Mouse (Mus musculus): ENCODE measurements around the gene Trim3. TPM values are rescaled to one million over a fixed set of nuclear protein-coding genes. Genes with fewer than 3 reads are reported as not detected.

Trim3 gene
- total RNA-seq (2023): 10 to 100 TPM; 29.9 to 30.2 TPM

DNA sequence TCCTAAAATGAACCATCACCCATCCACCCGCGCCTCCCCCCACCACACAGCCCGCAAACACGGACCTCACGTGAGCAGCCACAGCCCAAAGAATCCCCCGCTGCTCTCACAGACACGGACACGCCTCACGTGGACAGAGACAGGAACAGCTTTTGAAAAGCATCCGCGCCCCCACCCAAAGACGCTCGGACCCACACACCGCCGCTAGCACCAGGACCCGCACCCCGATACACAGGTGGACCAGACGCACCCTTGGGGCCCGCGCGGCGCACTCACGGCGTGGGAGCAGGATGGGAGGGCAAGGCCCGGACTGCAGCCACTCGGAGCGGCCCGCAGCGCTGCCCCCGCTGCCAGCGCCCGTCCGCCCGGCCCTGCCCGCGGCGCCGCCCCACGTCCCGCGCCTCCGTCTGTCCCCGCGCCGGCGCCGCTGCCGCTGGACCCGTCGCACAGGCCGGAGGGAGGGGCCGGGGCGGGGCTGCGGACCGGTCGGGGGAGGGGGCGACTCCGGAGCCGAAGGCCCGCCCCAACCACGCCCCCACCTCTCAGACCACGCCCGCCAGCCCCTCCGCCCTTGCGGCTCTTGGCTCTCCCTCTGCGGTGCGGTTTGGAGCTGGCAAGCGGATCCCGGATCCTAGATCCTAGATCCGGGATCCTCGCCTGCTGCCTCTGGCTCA is at the start of gene Trim3:
Gene Trim3, minus strand, starts transcription at position 445 of the 674 bp plus-strand sequence.

DNA sequence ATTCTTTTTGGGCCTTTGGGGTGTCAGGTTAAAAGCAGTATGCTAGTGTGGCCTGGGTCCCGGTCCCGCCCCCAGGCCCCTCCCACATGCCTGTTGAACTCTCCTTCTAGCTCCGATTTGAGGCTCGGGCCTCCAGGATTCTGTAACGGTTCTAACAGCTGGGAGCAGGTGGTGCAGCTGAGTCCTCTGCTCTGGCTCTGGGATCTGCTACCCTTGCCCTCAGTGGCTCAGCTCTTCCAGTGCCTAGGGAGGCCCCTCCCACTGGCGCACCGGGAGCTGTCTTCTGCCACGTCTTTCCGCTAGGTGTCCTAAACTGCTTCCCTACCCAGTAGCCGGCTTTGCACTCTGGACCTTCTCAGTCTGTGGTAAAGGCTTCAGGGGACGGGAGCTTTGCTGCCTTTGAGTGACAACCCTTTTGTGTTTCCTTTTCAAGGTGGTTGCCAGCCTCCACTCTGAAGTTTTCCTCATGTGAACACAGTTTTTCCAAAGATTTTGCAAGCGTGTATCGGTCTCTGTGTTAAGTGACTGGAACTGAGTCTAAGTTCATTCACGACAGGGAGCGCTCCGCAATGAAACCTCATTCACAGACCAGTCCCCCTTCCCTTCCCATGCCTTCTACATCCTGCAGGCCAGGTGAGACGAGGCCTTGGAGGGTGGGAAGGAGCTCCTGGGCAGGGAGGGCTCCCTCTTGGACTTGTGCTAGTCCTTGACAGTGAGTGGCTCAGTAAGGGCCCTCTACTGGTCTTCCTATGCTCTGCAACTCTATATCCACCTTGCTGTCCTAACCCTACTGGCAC is 17.5 kb upstream of the Trim3 start, which contains the start of gene Dnhd1:
Gene Dnhd1, plus strand, starts transcription at position 189 of the 797 bp plus-strand sequence.

DNA sequence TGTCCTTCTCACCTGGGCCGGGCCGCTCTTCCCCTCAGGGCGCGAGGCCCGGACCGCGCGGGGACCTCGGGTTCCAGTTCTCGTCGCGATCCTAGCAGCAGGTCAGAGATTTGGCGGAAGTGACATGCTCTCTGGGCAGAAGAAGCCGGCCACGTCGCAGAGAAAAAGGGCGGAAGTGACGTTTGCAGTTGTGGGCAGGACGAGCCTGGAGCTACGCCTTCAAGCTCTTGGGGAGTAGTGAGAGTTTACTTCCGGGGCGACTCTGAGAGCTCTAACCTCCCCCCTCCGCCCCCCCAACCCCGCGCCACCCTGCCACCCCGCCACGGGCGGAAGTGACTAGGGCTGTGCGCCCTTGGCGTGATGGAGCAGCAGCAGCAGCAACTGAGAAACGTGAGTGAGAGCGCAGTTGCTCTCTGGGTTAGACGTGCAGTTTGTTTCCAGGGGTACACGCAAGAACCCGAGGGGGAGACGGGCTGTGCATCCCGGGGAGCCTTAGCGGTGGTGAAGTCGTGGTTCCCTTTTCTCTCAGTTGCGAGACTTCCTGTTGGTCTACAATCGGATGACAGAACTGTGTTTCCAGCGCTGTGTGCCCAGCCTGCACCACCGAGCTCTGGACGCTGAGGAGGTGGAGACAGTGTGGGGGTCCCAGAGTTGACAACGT is 7.0 kb upstream of the Trim3 start, which contains the start of the genes Arfip2 and Gm45799:
Gene Arfip2, minus strand, starts transcription at position 184 of the 661 bp plus-strand sequence.
Gene Gm45799, plus strand, starts transcription at position 320 of the 661 bp plus-strand sequence.

GRCm38 (mm10) chr7:105639756-105640155 is 6.4 kb upstream of the Trim3 start, which contains the start of gene Timm10b:
TSS of gene Timm10b (plus strand) at chr7:105640056.

DNA sequence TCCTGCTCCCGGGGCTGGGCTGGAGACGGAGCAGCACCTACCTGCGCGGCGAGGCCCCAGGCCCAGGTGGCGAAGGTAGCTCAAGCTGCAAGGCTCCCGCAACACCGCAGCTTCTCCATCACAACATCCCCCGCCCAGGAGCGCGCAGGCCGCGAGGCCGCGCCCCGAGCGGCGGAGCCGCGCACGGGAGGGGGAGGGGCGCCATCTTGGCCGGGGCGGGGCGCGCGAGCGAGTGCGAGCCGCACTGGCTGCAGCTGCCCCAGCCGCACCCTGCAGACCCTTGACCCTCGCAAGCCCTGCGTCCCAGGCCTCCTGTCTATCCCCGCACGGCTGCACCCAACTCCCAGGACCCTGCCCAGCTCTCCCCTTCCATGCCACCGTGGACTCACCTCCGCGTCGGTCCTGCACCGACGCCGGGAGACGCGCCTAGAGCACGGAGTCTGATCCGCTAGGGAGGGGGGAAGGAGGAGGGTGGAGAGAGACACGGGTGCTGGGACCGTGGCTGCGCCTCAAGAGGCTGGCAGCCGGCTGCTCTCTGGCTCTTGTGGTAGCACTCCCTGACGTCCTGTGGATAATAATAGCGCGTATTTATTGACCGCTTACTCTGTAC is 52.2 kb downstream of the Trim3 start, which contains the start of gene Apbb1:
Gene Apbb1, minus strand, starts transcription at position 560 of the 610 bp plus-strand sequence.

Other genes with a start within 250 kb of the Trim3 start
- gene Fam160a2, start 233.5 kb downstream of the Trim3 start, total RNA-seq (2023): 10 to 100 TPM; 47.0 to 56.8 TPM
- not detected for gene Cnga4, start 229.0 kb downstream of the Trim3 start, total RNA-seq (2023)
- not detected for gene Cckbr, start 207.8 kb downstream of the Trim3 start, total RNA-seq (2023)
- not detected for gene Cavin3, start 151.3 kb downstream of the Trim3 start, total RNA-seq (2023)
- gene Smpd1, start 79.2 kb downstream of the Trim3 start, total RNA-seq (2023): 10 to 100 TPM; 25.2 to 27.6 TPM
- gene Apbb1, start 51.9 kb downstream of the Trim3 start, total RNA-seq (2023): 1 to 10 TPM; 3.8 to 4.2 TPM
- not detected for gene Hpx, start 33.4 kb downstream of the Trim3 start, total RNA-seq (2023)
- 10 to 100 TPM; 61.4 to 63.9 TPM for gene Timm10b, start 6.5 kb upstream of the Trim3 start, total RNA-seq (2023)
- gene Arfip2, start 6.8 kb upstream of the Trim3 start, total RNA-seq (2023): 10 to 100 TPM; 40.8 to 49.4 TPM
- gene Gm45799, start 7.0 kb upstream of the Trim3 start, total RNA-seq (2023): 10 to 100 TPM; 17.5 to 19.2 TPM
- gene Dnhd1, start 17.3 kb upstream of the Trim3 start, total RNA-seq (2023): 10 to 100 TPM in 1 of 2 experiments, 1 to 10 TPM in 1; 9.6 to 10.1 TPM
- 10 to 100 TPM; 80.8 to 85.5 TPM for gene Ilk, start 103.0 kb upstream of the Trim3 start, total RNA-seq (2023)
- 10 to 100 TPM; 32.1 to 32.4 TPM for gene Rrp8, start 103.8 kb upstream of the Trim3 start, total RNA-seq (2023)
- 100 to 1,000 TPM; 186 to 188 TPM for gene Taf10, start 110.8 kb upstream of the Trim3 start, total RNA-seq (2023)
- 10 to 100 TPM; 68.0 to 76.7 TPM for gene Tpp1, start 118.7 kb upstream of the Trim3 start, total RNA-seq (2023)
- gene Dchs1, start 154.1 kb upstream of the Trim3 start, total RNA-seq (2023): not detected
- 10 to 100 TPM; 41.5 to 45.4 TPM for gene Mrpl17, start 177.5 kb upstream of the Trim3 start, total RNA-seq (2023)

All from B cell, adult 67 days (primary cell).